Mouse (Mus musculus): ENCODE data around the gene Tm7sf3.
A peak's percentile ranks its signal among the peaks of the same experiment; 100 is the strongest.
"Not testable (repeated sequence)": the region's sequence is repeated elsewhere in the genome, so short reads cannot be mapped to it uniquely, and the experiment has no call there.

Gene Tm7sf3

DNA sequence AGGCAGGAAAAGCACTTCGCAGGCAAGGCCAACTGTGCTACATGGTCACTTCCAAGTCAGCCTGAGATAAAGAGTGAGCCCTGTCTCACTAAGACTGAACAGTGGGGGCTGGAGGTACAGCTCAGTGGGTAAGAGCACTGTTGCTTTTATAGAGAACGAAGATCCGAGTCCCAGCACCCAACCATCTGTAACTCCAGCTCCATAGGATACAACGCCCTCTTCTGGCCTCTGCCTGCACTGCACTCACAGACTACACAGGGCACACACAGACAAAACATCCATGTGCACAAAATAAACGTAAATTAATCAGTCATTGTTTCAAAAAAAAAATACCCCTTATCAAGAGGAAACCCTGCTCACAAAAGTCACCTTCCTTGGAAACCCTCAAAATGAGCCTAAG lies 28.7 kb downstream of the Tm7sf3 start:
- no peak for DNase-seq (ENCODE audit: low spot score)

DNA sequence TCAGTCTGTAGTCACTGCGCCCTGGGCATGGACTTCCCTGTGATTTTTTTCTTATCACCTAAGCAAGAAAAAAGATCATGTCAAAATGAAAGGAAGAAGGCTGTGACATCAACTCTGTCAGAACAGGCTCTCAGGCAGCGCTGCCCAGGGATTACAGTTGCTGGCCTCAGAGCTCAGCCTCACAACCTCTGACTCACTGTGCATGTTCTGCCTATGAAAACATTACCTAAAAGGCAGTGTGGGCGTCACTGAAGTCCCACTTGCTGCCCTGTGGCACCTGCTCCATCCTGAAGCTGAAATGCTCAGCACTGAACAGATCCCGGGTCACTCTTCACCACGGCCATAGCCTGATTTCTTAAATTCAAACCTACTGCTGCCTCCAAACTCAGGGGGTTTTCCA lies 29.9 kb downstream of the Tm7sf3 start:
- DNase-seq (ENCODE audit: low spot score): no peak

DNA sequence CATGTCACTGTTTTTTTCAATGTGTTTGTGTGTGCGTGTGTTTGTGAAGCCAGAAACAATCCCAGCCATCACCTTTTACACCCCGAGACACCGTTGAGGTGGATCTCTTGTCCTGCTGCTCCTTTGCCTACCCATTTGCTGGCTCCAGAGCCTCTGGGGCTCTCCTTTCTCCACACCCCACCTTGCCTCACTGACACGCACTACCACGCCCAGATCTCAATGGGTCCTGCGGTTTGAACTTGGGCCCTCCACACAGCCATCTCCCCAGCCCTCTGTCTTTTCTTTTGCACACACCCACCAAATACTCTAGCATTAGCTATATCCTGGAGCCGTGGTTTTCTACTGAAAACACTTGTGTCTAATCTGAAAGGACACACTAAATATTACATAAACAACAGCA lies 30.7 kb downstream of the Tm7sf3 start:
- DNase-seq (ENCODE audit: low spot score): no peak

DNA sequence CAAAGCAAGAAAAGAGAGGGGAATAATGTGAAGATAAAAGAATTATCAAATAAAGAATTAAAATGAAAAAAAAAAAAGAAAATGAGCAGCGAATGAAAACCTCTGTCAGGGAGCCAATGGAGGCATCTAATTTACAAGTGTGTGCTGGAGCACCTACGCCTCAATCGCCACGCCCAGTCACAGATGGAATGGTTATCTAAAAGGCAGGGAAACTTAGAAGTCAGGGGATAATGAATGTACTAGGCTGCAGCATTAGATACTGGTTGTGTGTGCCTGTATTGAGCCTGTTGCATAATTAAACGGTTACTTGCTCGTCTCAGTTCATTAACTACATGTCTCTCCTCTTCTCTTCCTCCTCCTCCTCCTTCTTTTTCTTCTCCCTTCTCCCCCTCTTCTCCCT lies 31.2 kb downstream of the Tm7sf3 start:
- no peak for DNase-seq (ENCODE audit: low spot score)

DNA sequence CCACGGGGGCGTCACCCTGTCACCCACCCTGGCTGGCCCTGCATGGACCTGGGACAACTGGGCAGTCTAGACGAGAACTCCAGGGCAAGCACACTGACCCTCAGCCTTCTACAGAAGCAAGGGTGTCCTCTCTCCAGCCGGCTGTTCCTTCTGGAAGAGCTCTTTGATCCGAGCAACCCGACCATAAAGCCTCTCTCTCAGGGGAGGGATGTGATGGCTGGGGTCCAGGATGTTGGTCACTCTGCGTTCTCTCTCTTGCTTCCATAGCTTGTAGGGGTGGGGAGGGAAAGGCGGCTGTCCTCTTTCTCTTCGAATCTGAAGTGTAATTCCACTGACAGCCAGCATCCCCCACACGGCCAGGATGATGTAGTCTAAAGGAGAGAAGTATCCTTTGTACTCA lies 39.0 kb downstream of the Tm7sf3 start:
- no peak for DNase-seq (ENCODE audit: low spot score)

DNA sequence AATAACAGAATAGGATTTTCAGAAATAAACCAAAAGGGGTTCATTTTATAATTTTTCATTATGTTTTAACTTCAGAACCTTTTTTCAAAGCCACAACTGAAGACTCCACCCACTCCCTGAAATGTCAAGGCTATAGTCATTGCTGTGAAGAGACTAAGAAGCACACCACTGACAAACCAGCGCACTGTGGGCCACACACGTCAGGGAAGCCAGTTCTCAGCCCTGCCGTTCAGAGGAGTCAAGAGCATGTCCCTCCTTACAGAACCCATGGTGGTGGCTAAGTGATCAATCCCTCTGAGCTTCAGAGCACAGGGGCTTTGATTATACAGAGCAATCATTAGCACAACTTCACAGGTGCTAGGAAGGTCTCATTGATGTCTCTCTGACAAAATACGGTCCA lies 40.0 kb downstream of the Tm7sf3 start:
- no peak for DNase-seq (ENCODE audit: low spot score)

DNA sequence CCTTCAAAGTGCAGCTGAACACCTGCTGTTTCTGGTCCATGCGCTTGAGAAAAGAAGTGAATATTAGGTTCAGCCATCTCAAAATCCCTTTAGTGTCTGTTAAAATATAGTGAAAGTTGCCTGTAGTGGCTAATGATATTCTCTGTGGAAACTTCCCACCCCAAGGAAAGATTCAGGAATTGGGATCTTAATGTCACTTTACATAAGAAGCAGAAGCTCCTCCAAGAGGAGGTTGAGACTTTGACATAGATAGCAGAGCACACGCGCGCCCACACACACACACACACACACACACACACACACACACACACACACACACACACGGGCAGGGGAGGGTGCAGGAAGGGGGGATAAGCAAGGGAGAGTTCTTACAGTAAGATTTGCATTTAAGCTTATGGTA lies 57.5 kb downstream of the Tm7sf3 start:
- no peak for DNase-seq (ENCODE audit: low spot score)

DNA sequence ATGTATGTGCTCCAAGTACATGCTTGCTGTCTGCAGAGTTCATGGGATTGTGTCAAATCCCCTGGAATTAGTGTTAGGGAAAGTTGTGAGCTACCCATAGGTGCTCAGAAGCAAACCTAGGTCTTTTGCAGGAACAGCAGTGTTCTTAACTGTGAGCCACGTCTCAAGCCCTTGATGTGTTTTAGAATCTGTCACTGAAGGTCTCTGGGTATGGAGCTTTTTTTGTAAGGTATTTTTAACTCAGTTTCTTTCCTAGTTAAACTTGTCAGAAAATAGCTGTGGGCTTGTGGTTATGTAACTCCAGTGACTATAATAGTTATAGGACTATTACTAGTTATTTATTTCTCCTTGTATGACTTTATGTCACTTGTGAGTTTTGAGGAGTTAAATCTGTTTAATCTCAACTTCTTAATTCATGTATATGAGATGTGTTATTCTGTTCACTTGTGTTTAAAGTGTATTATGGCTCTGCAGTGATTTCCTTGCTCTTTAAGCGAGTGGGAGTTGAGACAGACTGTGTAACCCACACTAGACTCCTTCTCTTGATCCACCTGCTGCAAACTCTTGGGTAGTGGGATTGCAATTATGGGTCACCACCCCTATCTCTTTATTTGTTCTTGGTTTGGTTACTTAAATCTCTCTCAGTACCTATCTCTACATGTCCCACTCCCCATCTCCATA lies 59.1 kb downstream of the Tm7sf3 start:
- no peak for DNase-seq (ENCODE audit: low spot score)

DNA sequence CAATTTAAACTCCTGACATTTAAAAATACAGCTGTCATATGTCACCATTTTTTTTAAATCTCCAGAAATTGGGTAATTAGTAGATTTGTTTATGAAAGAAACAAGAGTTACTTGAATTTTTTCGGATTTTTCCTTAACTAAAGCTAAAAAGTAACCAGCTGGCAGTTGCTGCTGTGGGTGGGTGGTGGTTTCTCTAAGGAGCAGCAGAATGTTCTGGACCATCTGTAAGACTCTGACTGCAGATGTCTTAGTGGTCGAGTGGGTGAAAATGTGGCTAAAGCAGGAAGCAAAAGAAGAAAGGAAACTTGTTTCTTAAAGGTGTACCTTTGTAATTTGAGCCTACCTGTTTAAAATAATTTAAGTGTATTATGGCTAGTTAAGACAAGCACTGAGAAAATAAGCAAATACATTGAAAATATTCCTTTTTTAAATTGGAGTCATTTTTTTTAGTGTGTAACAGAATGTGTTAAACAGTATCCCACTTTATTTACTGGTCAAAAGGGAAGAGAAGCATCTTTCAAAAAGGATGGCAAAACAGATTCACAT lies 62.2 kb downstream of the Tm7sf3 start:
- no peak for DNase-seq (ENCODE audit: low spot score)

DNA sequence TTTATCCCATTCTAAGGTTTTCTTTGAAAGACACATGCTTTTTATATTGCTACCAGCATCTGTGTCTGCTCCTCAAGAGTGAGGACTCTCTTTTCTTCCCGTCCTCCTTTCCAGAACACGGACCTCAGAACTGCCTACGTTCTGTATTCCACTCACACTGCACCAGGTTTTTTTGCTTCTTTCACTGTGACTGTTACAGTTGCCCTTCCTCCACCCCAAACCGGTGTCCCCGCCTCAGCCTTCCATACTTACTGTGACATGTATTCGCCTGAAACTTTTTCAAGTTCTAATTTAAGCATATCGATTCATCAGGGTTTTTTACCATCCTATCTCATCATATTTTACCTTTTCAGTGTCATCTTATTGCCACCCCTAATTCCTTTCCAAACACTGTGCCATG lies 64.0 kb downstream of the Tm7sf3 start:
- no peak for DNase-seq (ENCODE audit: low spot score)

DNA sequence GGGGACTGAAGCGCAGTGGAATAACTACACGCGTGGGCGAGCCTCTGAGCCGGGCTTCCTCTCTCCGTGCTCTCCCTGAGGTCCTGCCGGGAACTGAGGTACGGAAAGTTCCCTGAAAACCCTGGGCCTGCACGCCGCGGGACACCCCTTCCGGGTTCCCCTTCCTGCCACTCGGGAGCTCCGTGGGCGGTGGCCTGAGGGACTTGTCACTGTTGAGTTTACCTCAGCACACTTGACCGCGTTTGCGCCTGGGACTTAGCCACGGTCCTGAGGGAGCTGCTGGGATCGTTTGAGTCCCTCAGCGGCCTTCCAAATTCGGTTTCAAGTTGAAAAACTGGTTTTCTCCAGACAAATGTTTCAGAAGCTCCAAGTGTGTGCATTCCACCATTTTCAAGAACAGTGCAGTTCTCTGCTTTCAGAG lies 64.5 kb downstream of the Tm7sf3 start:
- DNase-seq (ENCODE audit: low spot score): no peak

DNA sequence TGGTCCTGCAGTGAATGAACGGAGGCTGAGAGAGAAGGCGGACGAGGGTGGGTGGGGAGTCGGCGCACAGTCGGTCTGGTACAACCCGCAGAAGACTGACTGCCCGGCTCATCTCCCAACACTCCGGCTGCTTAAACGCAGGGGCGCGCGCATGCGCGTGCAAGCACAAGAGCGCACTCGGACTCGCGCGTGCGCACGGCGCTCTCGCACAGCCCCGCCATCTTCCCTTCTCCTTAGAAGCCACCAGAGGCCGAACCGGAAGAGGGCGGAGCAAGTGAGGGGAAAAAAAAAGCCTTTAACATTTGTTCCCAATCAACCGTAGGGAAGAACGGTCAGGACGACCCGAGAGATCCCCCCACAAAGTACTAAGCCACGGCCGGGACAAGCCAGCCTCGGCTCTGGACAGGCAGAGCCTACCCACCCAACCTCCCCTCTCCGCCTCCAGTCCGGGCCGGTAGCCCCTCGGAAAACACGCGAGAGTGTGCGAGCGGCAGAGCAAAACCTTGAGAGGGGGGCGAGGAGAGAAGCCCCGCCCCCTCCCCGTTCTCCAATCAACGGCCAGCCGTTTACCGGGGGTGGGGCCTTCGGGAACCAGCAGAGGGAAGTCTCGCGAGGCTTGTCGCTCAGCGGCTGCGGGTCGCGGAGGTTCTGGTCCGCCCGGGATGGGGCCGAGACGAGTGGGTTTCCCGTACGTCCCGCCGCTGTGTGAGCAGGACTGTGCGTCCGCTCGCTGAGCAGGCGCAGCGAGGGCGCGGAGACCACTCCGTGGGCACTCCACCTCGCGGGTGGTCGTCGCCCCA lies 65.1 kb downstream of the Tm7sf3 start, which contains the start of gene Ints13:
Ints13 (minus strand) TSS at position 526 of the 800 bp plus-strand sequence.
- DNase-seq (ENCODE audit: low spot score): peak; percentile 81

DNA sequence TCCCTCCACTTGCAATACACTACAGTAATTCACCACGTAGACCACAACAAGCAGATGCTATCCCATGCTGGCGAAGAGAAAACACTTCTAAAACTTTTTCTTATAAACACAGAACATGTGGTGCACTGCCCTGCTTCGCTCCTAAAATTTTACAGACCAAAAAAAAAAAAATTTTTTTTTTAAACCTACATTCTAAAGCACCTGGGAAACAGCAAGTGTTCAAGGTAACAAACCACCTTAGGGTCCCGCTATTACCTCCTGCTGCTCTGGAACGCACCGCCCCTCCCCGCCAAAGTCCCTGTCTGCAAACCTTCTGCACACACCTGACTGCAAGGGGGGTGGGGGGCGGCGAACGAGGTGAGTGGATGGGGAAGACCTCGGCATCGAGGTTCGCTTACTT lies 65.7 kb downstream of the Tm7sf3 start, which contains the start of gene Fgfr1op2:
Fgfr1op2 (plus strand) TSS at position 301 of the 400 bp plus-strand sequence.
- no peak for DNase-seq (ENCODE audit: low spot score)

DNA sequence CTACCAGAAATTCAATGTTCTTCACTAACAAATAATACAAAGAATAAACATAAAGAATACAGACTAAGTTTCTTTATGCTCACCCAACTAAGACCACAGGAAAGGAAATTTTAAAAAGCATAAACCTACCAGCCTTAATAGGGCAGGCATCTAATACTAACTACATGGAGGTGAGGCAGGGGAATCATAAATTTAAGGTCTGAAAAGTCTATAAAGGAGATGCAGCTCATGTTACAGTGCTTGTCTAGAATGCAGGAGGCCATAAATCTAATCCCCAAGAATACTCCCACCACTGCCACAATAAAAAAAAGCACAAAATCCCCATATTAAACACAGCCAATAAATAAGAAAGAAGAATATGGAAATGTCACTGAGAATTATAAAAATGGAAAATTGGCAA lies 70.6 kb downstream of the Tm7sf3 start:
- DNase-seq (ENCODE audit: low spot score): no peak

DNA sequence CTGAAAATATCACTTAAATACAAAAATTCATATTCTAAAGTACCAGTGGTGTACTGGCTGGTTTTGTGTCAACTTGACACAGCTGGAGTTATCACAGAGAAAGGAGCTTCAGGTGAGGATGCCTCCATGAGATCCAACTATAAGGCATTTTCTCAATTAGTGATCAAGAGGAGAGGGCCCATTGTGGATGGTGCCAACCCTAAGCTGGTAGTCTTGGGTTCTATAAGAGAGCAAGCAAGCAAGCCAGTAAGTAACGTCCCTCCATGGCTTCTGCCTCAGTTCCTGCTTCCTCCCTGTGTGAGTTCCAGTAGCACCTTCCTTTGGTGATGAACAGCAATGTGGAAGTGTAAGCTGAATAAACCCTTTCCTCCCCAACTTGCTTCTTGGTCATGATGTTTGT lies 80.2 kb downstream of the Tm7sf3 start:
- not testable (repeated sequence) for DNase-seq (ENCODE audit: low spot score)

Data from ovary, postnatal 10 days (tissue).